Mouse (Mus musculus) kidney, embryonic 16.5 days (tissue): ENCODE data around the gene Nhp2. TPM values are rescaled to one million over a fixed set of nuclear protein-coding genes. Genes with fewer than 3 reads are reported as not detected.

Experiments used
- ATAC-seq: fragments of 200-750 bp; cut with Nextera tagmentation; 2 replicates; pipeline ENCODE4 v1.8.0; 2017; ENCODE audit warnings: moderate TSS enrichment; ENCODE audit not compliant: low FRiP score, low TSS enrichment
- H3K27ac ChIP-seq: fragments of 300-500 bp; sonication (generic); 2 replicates; pipeline ENCODE4 v1.5.1; 2014; ENCODE audit warnings: low read length
- H3K27me3 ChIP-seq: fragments of 300-500 bp; sonication (generic); 2 replicates; pipeline ENCODE4 v1.6.1; 2014; ENCODE audit warnings: low read length, control low read depth, mixed read lengths; ENCODE audit not compliant: insufficient read depth
- H3K36me3 ChIP-seq: fragments of 300-500 bp; sonication (generic); 2 replicates; pipeline ENCODE4 v1.6.1; 2014; ENCODE audit warnings: low read length, control low read depth, mixed read lengths; ENCODE audit not compliant: insufficient read depth
- H3K4me1 ChIP-seq: fragments of 300-500 bp; sonication (generic); 2 replicates; pipeline ENCODE4 v1.6.1; 2014; ENCODE audit warnings: low read length, control low read depth, mixed read lengths; ENCODE audit not compliant: insufficient read depth
- H3K4me2 ChIP-seq: fragments of 300-500 bp; sonication (generic); replicated peaks from 2 replicates; pipeline ENCODE4 v1.6.1; 2014; ENCODE audit warnings: low read depth, low read length
- H3K4me3 ChIP-seq: fragments of 300-500 bp; sonication (generic); 2 replicates; pipeline ENCODE4 v1.5.1; 2014; ENCODE audit warnings: mild to moderate bottlenecking, low read length
- H3K9ac ChIP-seq: fragments of 300-500 bp; sonication (generic); replicated peaks from 2 replicates; pipeline ENCODE4 v1.6.1; 2014; ENCODE audit warnings: low read length
- H3K9me3 ChIP-seq: fragments of 300-500 bp; sonication (generic); 2 replicates; pipeline ENCODE4 v1.6.1; 2016; ENCODE audit warnings: low read length, control low read depth
- WGBS: fragments of 180-500 bp; shearing (Covaris S2); extraction: QIAGEN DNeasy Blood & Tissue Kit; methylation state at CpG from one replicate; pipeline ENCODE4 v1.1.7; 2014; 5-methylcytosine and 5-hydroxymethylcytosine counted together
- polyA plus RNA-seq: library from polyadenylated mRNA; unstranded; fragments of >200 nt; fragmentation: Nextera tagmentation; extraction: Ambion mirVana; gene quantifications from 2 replicates; pipeline ENCODE4 v1.2.1, GENCODE M21; 2015

Gene Nhp2
- polyA plus RNA-seq, 1 experiment from 2014 or later, result 156 TPM

- Histone ChIP-seq H3K27ac (no peak overlapping the region), H3K9me3 (no peaks in the 10 kb centered on the region), H3K4me1 (peaks cover 30% of the 10 kb centered on the region), H3K9ac (no peak overlapping the region), H3K4me3 (no peak overlapping the region), H3K27me3 (no peaks in the 10 kb centered on the region), H3K36me3 (peaks cover 52% of the 10 kb centered on the region), H3K4me2 (no peak overlapping the region)
- WGBS, result 92% methylated on average over 1 of the region's 1 CpGs
- no peak for ATAC-seq
Measured at GRCm38 (mm10) chr11:51587059-51587458, 32.5 kb upstream of the Nhp2 start.

GRCm38 (mm10) chr11:51588833-51589232 lies 30.7 kb upstream of the Nhp2 start:
- peaks cover 23% of the 10 kb centered on the region for H3K4me1 ChIP-seq
- no peaks in the 10 kb centered on the region for H3K9me3 ChIP-seq
- H3K27me3 ChIP-seq, result no peaks in the 10 kb centered on the region
- no peak overlapping the region for H3K4me3 ChIP-seq
- H3K9ac ChIP-seq, result no peak overlapping the region
- no peak overlapping the region for H3K27ac ChIP-seq
- ATAC-seq, result no peak
- 90% methylated on average over 3 of the region's 3 CpGs for WGBS
- peaks cover 68% of the 10 kb centered on the region for H3K36me3 ChIP-seq
- H3K4me2 ChIP-seq, result no peak overlapping the region

- ATAC-seq, result no peak
- Histone ChIP-seq H3K9ac (no peak overlapping the region), H3K36me3 (peaks cover 75% of the 10 kb centered on the region), H3K9me3 (no peaks in the 10 kb centered on the region), H3K4me1 (peaks cover 18% of the 10 kb centered on the region), H3K27me3 (no peaks in the 10 kb centered on the region), H3K4me3 (no peak overlapping the region), H3K4me2 (no peak overlapping the region), H3K27ac (no peak overlapping the region)
Measured at GRCm38 (mm10) chr11:51590002-51590401, 29.5 kb upstream of the Nhp2 start.

- Histone ChIP-seq H3K9me3 (no peaks in the 10 kb centered on the region), H3K4me3 (no peak overlapping the region), H3K27me3 (no peaks in the 10 kb centered on the region), H3K9ac (no peak overlapping the region), H3K27ac (no peak overlapping the region), H3K4me1 (peaks cover 9% of the 10 kb centered on the region), H3K4me2 (no peak overlapping the region), H3K36me3 (peaks cover 86% of the 10 kb centered on the region)
- no peak for ATAC-seq
- WGBS, result 36% methylated on average over 7 of the region's 7 CpGs
Measured at GRCm38 (mm10) chr11:51591168-51591567, 28.4 kb upstream of the Nhp2 start.

GRCm38 (mm10) chr11:51591915-51592314 lies 27.6 kb upstream of the Nhp2 start:
- Histone ChIP-seq H3K4me1 (0 out of 2 replicates have a peak, but pooled peaks cover 3% of the 10 kb centered on the region), H3K36me3 (peaks cover 89% of the 10 kb centered on the region), H3K27me3 (no peaks in the 10 kb centered on the region), H3K4me2 (no peak overlapping the region), H3K27ac (no peak overlapping the region), H3K4me3 (no peak overlapping the region), H3K9ac (no peak overlapping the region), H3K9me3 (no peaks in the 10 kb centered on the region)
- ATAC-seq, result no peak
- 87% methylated on average over 7 of the region's 7 CpGs for WGBS

- peaks cover 91% of the 10 kb centered on the region for H3K36me3 ChIP-seq
- H3K27me3 ChIP-seq, result no peaks in the 10 kb centered on the region
- H3K4me3 ChIP-seq, result no peak overlapping the region
- no peaks in the 10 kb centered on the region for H3K9me3 ChIP-seq
- 0 out of 2 replicates have a peak, but pooled peaks cover 3% of the 10 kb centered on the region for H3K4me1 ChIP-seq
- no peak overlapping the region for H3K9ac ChIP-seq
- 90% methylated on average over 4 of the region's 4 CpGs for WGBS
- H3K27ac ChIP-seq, result no peak overlapping the region
- ATAC-seq, result no peak
- H3K4me2 ChIP-seq, result no peak overlapping the region
Measured at GRCm38 (mm10) chr11:51593368-51593767, 26.2 kb upstream of the Nhp2 start.

GRCm38 (mm10) chr11:51593849-51594248 lies 25.7 kb upstream of the Nhp2 start:
- Histone ChIP-seq H3K27ac (no peak overlapping the region), H3K4me1 (0 out of 2 replicates have a peak, but pooled peaks cover 3% of the 10 kb centered on the region), H3K36me3 (peaks cover 91% of the 10 kb centered on the region), H3K4me3 (no peak overlapping the region), H3K4me2 (no peak overlapping the region), H3K9ac (no peak overlapping the region), H3K9me3 (no peaks in the 10 kb centered on the region), H3K27me3 (no peaks in the 10 kb centered on the region)
- 88% methylated on average over 6 of the region's 6 CpGs for WGBS
- no peak for ATAC-seq

GRCm38 (mm10) chr11:51594715-51595350 lies 24.7 kb upstream of the Nhp2 start:
- ATAC-seq, result no peak
- no peak overlapping the region for H3K27ac ChIP-seq
- no peak overlapping the region for H3K4me2 ChIP-seq
- no peaks in the 10 kb centered on the region for H3K27me3 ChIP-seq
- H3K9me3 ChIP-seq, result no peaks in the 10 kb centered on the region
- no peak overlapping the region for H3K4me3 ChIP-seq
- 0 out of 2 replicates have a peak, but pooled peaks cover 3% of the 10 kb centered on the region for H3K4me1 ChIP-seq
- peaks cover 91% of the 10 kb centered on the region for H3K36me3 ChIP-seq
- no peak overlapping the region for H3K9ac ChIP-seq
- 67% methylated on average over 3 of the region's 3 CpGs for WGBS

- 92% methylated on average over 1 of the region's 1 CpGs for WGBS
- Histone ChIP-seq H3K4me1 (0 out of 2 replicates have a peak, but pooled peaks cover 3% of the 10 kb centered on the region), H3K9ac (no peak overlapping the region), H3K27me3 (no peaks in the 10 kb centered on the region), H3K36me3 (peaks cover 94% of the 10 kb centered on the region), H3K9me3 (no peaks in the 10 kb centered on the region), H3K4me3 (no peak overlapping the region), H3K27ac (no peak overlapping the region), H3K4me2 (no peak overlapping the region)
- no peak for ATAC-seq
Measured at GRCm38 (mm10) chr11:51595459-51596083, 24.0 kb upstream of the Nhp2 start.

- Histone ChIP-seq H3K36me3 (peaks cover 93% of the 10 kb centered on the region), H3K27me3 (no peaks in the 10 kb centered on the region), H3K4me3 (no peak overlapping the region), H3K9me3 (no peaks in the 10 kb centered on the region), H3K4me1 (peaks cover 8% of the 10 kb centered on the region), H3K27ac (no peak overlapping the region), H3K9ac (no peak overlapping the region), H3K4me2 (no peak overlapping the region)
- ATAC-seq, result no peak
- 84% methylated on average over 2 of the region's 2 CpGs for WGBS
Measured at GRCm38 (mm10) chr11:51597553-51597952, 22.0 kb upstream of the Nhp2 start.
